Mouse (Mus musculus): ENCODE results near the gene Prickle2.

GRCm38 (mm10) chr6:92667544-92667943, 38.4 kb downstream of the Prickle2 start:
- TF ChIP-seq CTCF (IDR thresholded peaks at IDR 0.05; ENCODE audit: borderline replicate concordance, insufficient read depth, low read depth, low read length) = no peak
- no peak for TF ChIP-seq POLR2A (IDR thresholded peaks at IDR 0.05; ENCODE audit: borderline replicate concordance, insufficient read depth, low read length)
